Mouse (Mus musculus): ENCODE data around the gene Ddx20. TPM values are rescaled to one million over a fixed set of nuclear protein-coding genes. Genes with fewer than 3 reads are reported as not detected.

Gene Ddx20
- polyA plus RNA-seq (2012; rRNA removed): 10.7 and 35.7 TPM in 2 replicates

- TF ChIP-seq POLR2A (IDR thresholded peaks at IDR 0.05; ENCODE audit: low read depth, low read length): peak; percentile 38; the same call in 1 of the 2 replicates
- TF ChIP-seq CTCF (IDR thresholded peaks at IDR 0.05; ENCODE audit: extremely low read depth, insufficient read depth, insufficient read length, insufficient replicate concordance): peak; percentile 94
- Histone ChIP-seq H3K36me3 (ENCODE audit: control insufficient read depth, insufficient read depth, low read length) (peaks cover 4% of the 10 kb centered on the region; the same call in 1 of the 2 replicates), H3K27me3 (ENCODE audit: control insufficient read depth, insufficient read depth, low read length) (no peaks in the 10 kb centered on the region), H3K27ac (ENCODE audit: insufficient read depth, low read length) (peak within 1 kb of the TSS; percentile 94), H3K4me3 (ENCODE audit: extremely low read depth, insufficient read depth, insufficient read length) (peak within 1 kb of the TSS; percentile 96), H3K4me1 (ENCODE audit: control insufficient read depth, insufficient read depth, insufficient read length) (peaks cover 5% of the 10 kb centered on the region)
- WGBS: under 1% methylated on average over 70 of the region's 72 CpGs
- peak; percentile 88 to 94 for DNase-seq (ENCODE audit: low read depth in 1 of 2, low spot score in 2 of 2)
Measured at GRCm38 (mm10) chr3:105687324-105688060, at the start of gene Ddx20. Gene Ddx20 (minus strand): TSS chr3:105687574.

- no peaks in the 10 kb centered on the region for H3K4me1 ChIP-seq (ENCODE audit: control insufficient read depth, insufficient read depth, insufficient read length)
- no peak for DNase-seq (ENCODE audit: low read depth in 1 of 2, low spot score in 2 of 2)
- H3K27me3 ChIP-seq (ENCODE audit: control insufficient read depth, insufficient read depth, low read length): no peaks in the 10 kb centered on the region
- whole genome bisulfite sequencing: 95% methylated on average over 7 of the region's 7 CpGs
- H3K36me3 ChIP-seq (ENCODE audit: control insufficient read depth, insufficient read depth, low read length): peaks cover 23% of the 10 kb centered on the region
- no peak overlapping the region for H3K4me3 ChIP-seq (ENCODE audit: extremely low read depth, insufficient read depth, insufficient read length)
- TF ChIP-seq POLR2A (IDR thresholded peaks at IDR 0.05; ENCODE audit: low read depth, low read length) (no peak), CTCF (IDR thresholded peaks at IDR 0.05; ENCODE audit: extremely low read depth, insufficient read depth, insufficient read length, insufficient replicate concordance) (no peak)
- no peak overlapping the region for H3K27ac ChIP-seq (ENCODE audit: insufficient read depth, low read length)
Measured at GRCm38 (mm10) chr3:105737070-105737469, 49.7 kb upstream of the Ddx20 start.

- H3K27ac ChIP-seq (ENCODE audit: insufficient read depth, low read length): no peak overlapping the region
- DNase-seq (ENCODE audit: low read depth in 1 of 2, low spot score in 2 of 2): no peak
- H3K27me3 ChIP-seq (ENCODE audit: control insufficient read depth, insufficient read depth, low read length): no peaks in the 10 kb centered on the region
- H3K36me3 ChIP-seq (ENCODE audit: control insufficient read depth, insufficient read depth, low read length): peaks cover 27% of the 10 kb centered on the region
- WGBS: 95% methylated on average over 1 of the region's 1 CpGs
- TF ChIP-seq CTCF (IDR thresholded peaks at IDR 0.05; ENCODE audit: extremely low read depth, insufficient read depth, insufficient read length, insufficient replicate concordance) (no peak), POLR2A (IDR thresholded peaks at IDR 0.05; ENCODE audit: low read depth, low read length) (no peak)
- H3K4me1 ChIP-seq (ENCODE audit: control insufficient read depth, insufficient read depth, insufficient read length): no peaks in the 10 kb centered on the region
- H3K4me3 ChIP-seq (ENCODE audit: extremely low read depth, insufficient read depth, insufficient read length): no peak overlapping the region
Measured at GRCm38 (mm10) chr3:105736148-105736547, 48.8 kb upstream of the Ddx20 start.

- TF ChIP-seq CTCF (IDR thresholded peaks at IDR 0.05; ENCODE audit: extremely low read depth, insufficient read depth, insufficient read length, insufficient replicate concordance) (no peak), POLR2A (IDR thresholded peaks at IDR 0.05; ENCODE audit: low read depth, low read length) (no peak)
- no peak for DNase-seq (ENCODE audit: low read depth in 1 of 2, low spot score in 2 of 2)
- no peaks in the 10 kb centered on the region for H3K4me1 ChIP-seq (ENCODE audit: control insufficient read depth, insufficient read depth, insufficient read length)
- no peak overlapping the region for H3K27ac ChIP-seq (ENCODE audit: insufficient read depth, low read length)
- H3K36me3 ChIP-seq (ENCODE audit: control insufficient read depth, insufficient read depth, low read length): peaks cover 31% of the 10 kb centered on the region
- H3K4me3 ChIP-seq (ENCODE audit: extremely low read depth, insufficient read depth, insufficient read length): no peak overlapping the region
- no peaks in the 10 kb centered on the region for H3K27me3 ChIP-seq (ENCODE audit: control insufficient read depth, insufficient read depth, low read length)
Measured at GRCm38 (mm10) chr3:105735285-105735684, 47.9 kb upstream of the Ddx20 start.

- WGBS: 92% methylated on average over 4 of the region's 4 CpGs
- no peak for DNase-seq (ENCODE audit: low read depth in 1 of 2, low spot score in 2 of 2)
Measured at GRCm38 (mm10) chr3:105733538-105733937, 46.2 kb upstream of the Ddx20 start.

GRCm38 (mm10) chr3:105732360-105732759 is 45.0 kb upstream of the Ddx20 start:
- DNase-seq (ENCODE audit: low read depth in 1 of 2, low spot score in 2 of 2): no peak
- H3K27me3 ChIP-seq (ENCODE audit: control insufficient read depth, insufficient read depth, low read length): no peaks in the 10 kb centered on the region
- no peak for TF ChIP-seq CTCF (IDR thresholded peaks at IDR 0.05; ENCODE audit: extremely low read depth, insufficient read depth, insufficient read length, insufficient replicate concordance)
- no peak for TF ChIP-seq POLR2A (IDR thresholded peaks at IDR 0.05; ENCODE audit: low read depth, low read length)
- no peaks in the 10 kb centered on the region for H3K4me1 ChIP-seq (ENCODE audit: control insufficient read depth, insufficient read depth, insufficient read length)
- whole genome bisulfite sequencing: 92% methylated on average over 4 of the region's 4 CpGs
- H3K4me3 ChIP-seq (ENCODE audit: extremely low read depth, insufficient read depth, insufficient read length): no peak overlapping the region
- peaks cover 23% of the 10 kb centered on the region for H3K36me3 ChIP-seq (ENCODE audit: control insufficient read depth, insufficient read depth, low read length)
- H3K27ac ChIP-seq (ENCODE audit: insufficient read depth, low read length): no peak overlapping the region

More at GRCm38 (mm10) chr3:105733538-105733937, 46.2 kb upstream of the Ddx20 start:
- TF ChIP-seq POLR2A (IDR thresholded peaks at IDR 0.05; ENCODE audit: low read depth, low read length) (no peak), CTCF (IDR thresholded peaks at IDR 0.05; ENCODE audit: extremely low read depth, insufficient read depth, insufficient read length, insufficient replicate concordance) (no peak)
- Histone ChIP-seq H3K4me1 (ENCODE audit: control insufficient read depth, insufficient read depth, insufficient read length) (no peaks in the 10 kb centered on the region), H3K4me3 (ENCODE audit: extremely low read depth, insufficient read depth, insufficient read length) (no peak overlapping the region), H3K36me3 (ENCODE audit: control insufficient read depth, insufficient read depth, low read length) (peaks cover 29% of the 10 kb centered on the region), H3K27ac (ENCODE audit: insufficient read depth, low read length) (no peak overlapping the region), H3K27me3 (ENCODE audit: control insufficient read depth, insufficient read depth, low read length) (no peaks in the 10 kb centered on the region)

GRCm38 (mm10) chr3:105726037-105726436 is 38.7 kb upstream of the Ddx20 start:
- 3% methylated on average over 1 of the region's 1 CpGs for WGBS
- no peaks in the 10 kb centered on the region; the same call in 1 of the 2 replicates for H3K4me1 ChIP-seq (ENCODE audit: control insufficient read depth, insufficient read depth, insufficient read length)
- no peaks in the 10 kb centered on the region for H3K27me3 ChIP-seq (ENCODE audit: control insufficient read depth, insufficient read depth, low read length)
- H3K4me3 ChIP-seq (ENCODE audit: extremely low read depth, insufficient read depth, insufficient read length): no peak overlapping the region
- no peak overlapping the region for H3K27ac ChIP-seq (ENCODE audit: insufficient read depth, low read length)
- TF ChIP-seq POLR2A (IDR thresholded peaks at IDR 0.05; ENCODE audit: low read depth, low read length) (no peak), CTCF (IDR thresholded peaks at IDR 0.05; ENCODE audit: extremely low read depth, insufficient read depth, insufficient read length, insufficient replicate concordance) (0 out of 2 replicates have a peak, but pooled peaks have one; percentile 9)
- H3K36me3 ChIP-seq (ENCODE audit: control insufficient read depth, insufficient read depth, low read length): peaks cover 8% of the 10 kb centered on the region
- peak; percentile 36 to 49 for DNase-seq (ENCODE audit: low read depth in 1 of 2, low spot score in 2 of 2)

Measured in spleen, adult 2 months (tissue).